Mouse (Mus musculus): ENCODE measurements around the gene Ppm1h. TPM values are rescaled to one million over a fixed set of nuclear protein-coding genes. Genes with fewer than 3 reads are reported as not detected.

The Ppm1h gene
- 21.9 and 36.7 TPM in 2 replicates for polyA plus RNA-seq (2012; ENCODE audit: low replicate concordance)

GRCm38 (mm10) chr10:122678541-122679436 is at the start of gene Ppm1h:
Gene Ppm1h (plus strand): TSS chr10:122678762.

Other genes starting within 250 kb of the Ppm1h start
- gene Avpr1a, start 230.3 kb upstream of the Ppm1h start, polyA plus RNA-seq (2012; ENCODE audit: low replicate concordance) = not detected in 2 replicates

All from hematopoietic multipotent progenitor cell, adult 10-12 weeks (in vitro differentiated cells).